Mouse (Mus musculus): ENCODE results near the gene Plcd1.

The Plcd1 gene

DNA sequence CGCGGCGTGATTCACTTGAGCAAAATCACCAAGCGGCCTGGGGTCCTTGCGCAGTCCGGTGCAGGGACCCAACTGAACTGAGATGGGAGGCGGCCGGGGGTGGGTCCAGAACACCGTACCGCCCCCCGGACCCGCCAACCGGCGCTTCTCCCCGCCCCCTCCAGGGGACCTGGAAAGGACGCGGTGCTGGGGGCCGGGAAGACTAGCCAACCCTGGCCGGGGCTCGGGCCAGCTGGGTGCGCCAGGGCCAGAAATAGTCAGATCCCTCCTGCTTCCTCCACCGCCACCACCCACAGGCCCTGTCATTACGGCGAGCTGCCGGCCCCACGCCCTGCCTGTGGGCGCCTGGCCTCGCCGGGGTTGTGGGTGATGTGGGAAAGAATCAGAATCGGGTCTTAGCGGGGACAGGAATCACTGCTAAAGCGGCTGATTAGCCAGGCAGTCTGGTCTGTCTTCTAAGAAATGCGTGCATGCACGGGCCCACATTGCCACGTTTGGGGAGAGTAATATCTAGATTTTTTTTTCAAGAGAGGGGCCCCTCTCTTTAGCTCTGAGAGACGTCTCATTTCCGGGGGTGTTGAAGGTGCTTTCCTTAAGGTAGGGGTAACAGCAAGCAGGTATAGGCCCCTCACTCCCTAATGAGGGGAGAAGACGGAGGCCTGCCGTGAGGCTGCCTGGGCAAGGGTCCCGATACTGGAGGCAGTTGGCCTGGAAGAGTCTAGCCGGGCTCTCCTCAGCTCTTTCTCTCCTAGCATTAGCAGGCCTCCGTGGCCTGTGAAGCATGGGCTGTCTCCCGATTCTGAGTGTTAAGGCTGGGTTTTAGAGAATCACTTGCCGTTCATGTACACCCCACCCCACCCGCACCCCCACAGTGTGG, at the start of gene Plcd1:
Plcd1 (minus strand) TSS at position 84 of the 877 bp plus-strand sequence.
- peak; percentile 73 for DNase-seq (ENCODE audit: low read depth)

DNA sequence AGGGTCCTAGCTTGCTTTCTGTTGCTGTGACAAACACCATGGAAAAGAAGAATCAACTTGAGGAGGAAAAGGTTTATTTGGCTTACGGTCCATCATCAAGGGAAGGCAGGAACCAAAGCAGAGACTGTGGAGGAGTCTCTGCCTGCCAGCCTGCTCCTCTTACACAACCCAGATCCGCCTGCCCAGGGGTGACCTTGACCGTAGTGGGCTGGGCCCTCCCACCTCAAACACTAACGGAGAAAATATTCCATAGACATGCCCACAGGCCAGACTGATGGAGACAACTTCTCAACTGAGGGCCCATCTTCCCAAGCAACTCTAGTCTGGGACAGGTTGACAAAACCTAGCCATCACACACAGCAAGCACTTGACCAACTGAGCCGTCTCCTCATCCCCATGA, 48.8 kb upstream of the Plcd1 start:
- DNase-seq (ENCODE audit: low read depth), result no peak

DNA sequence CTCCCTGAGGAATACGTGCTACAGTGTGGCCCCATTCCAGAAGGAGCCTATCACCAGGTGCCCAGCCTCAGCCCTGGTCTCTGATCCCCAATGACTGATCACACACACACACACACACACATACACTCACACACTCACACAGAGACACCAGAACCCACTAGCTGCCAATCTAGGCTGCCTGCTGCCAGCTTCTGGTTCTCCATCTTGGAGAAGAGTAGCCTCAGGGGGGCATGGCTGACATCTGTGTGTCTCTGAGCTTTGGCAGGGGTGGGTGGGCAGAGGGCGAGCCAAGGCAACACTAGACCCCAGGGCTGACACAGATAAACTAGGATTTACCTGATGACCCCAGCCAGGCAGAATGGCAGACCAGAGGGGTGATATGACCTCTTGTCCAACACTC, 45.5 kb upstream of the Plcd1 start:
- DNase-seq (ENCODE audit: low read depth), result no peak

DNA sequence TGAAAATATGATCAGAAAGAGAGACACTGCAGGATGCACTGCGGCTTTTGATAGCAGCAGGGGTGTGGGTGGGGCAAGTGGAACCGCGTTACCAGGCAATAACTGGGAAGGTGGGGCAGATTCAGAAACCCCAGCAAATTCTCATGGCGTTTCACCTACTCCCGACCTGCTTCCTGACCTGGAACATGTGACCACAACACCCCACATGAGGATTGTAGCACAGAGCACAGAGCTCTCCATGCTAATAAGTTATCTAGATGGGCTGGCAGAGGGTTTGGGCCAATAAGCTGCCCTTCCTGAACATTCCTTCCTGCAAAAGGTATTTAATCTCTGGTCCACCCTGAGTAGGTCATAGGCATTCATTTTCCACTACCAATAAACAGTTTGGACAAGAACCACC, 37.4 kb upstream of the Plcd1 start:
- DNase-seq (ENCODE audit: low read depth), result no peak

DNA sequence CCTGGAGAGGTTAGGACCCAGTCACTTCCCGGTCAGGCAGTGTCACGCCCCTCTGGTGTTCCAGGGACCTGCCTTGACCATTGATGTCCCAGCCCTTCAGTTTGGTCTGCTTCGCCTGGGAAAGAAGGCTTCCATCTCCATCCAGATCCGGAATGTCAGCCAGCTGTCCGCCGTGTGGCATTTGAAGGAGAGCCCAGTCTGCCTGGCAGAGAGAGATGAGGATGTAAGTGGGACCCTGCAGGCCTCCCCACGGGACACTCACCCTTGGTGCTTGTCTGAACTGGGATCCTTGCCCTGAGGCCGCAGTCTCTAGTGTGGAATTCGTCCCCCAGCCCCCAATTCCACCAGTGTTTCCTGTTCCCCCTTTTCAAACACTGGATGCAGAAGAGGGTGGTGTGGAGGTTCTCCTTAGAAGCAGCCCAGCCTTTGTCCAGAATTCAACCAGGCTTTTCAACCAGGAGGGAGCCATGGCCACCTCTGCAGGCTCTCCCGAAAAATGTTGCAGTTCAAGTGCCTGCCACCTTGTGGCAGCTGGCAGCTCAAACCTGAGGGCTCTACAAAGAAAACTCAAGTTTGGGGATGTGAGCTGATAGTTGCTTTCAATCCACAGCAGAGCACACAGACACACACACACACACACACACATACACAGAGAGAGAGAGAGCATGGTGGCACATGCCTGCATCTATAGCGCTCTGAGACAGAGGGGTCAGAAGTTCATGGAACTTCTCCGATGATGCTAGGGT, 35.3 kb upstream of the Plcd1 start:
- no peak for DNase-seq (ENCODE audit: low read depth)

DNA sequence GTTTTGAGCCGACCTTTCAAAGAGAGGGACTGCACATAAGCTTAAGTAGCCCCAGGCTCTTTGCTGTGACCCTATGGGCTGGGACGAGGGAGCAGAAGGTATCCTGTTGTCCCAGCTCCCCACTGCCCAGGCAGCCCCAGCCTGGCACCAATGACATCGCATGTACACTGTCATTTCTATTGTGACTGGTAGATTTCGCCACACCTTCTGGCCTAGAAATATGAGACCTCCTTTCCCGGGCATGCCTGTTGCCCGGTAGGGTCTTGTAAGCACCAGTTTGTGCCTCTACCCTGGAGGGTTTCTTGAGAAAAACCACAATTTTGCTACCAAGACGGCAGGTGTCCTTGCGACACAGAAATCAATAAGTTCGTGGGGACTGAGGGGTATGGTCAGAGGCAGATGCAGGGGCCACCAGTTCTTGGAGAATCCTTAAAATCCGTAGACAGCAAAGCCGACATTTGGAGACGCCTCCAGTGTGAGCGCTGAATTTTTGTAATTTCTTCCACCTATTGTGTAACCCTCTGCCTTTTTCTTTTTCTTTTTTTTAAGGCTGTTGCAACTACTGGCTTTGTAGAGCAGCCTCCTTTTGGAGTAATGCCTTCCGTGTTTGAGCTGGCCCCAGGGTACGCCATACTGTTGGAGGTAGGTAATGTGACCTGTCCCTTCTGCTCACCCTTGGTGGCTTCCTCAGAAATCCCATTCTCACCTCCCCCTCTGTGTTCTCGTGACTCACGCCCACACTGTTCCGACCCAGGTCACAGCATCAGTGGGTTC, 29.5 kb upstream of the Plcd1 start:
- DNase-seq (ENCODE audit: low read depth), result no peak

DNA sequence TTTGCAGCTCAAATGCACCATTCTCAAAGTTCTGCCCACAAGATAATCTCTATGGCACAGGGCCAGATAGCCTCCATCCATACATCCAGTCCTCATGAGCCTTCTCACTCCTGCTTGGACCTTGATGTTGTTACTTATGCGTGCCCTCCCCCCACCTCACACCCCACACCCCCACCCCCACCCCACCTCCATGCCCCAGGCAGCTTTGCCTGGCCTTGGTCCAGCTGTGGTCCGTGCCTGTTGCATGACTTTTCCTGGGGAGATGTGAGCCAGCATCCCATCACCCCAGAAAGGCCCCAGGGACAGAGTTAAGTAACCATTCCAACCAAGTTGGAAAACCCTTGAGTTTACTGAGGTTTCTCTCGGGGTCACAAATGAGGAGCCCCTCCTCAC, 26.9 kb upstream of the Plcd1 start:
- no peak for DNase-seq (ENCODE audit: low read depth)

DNA sequence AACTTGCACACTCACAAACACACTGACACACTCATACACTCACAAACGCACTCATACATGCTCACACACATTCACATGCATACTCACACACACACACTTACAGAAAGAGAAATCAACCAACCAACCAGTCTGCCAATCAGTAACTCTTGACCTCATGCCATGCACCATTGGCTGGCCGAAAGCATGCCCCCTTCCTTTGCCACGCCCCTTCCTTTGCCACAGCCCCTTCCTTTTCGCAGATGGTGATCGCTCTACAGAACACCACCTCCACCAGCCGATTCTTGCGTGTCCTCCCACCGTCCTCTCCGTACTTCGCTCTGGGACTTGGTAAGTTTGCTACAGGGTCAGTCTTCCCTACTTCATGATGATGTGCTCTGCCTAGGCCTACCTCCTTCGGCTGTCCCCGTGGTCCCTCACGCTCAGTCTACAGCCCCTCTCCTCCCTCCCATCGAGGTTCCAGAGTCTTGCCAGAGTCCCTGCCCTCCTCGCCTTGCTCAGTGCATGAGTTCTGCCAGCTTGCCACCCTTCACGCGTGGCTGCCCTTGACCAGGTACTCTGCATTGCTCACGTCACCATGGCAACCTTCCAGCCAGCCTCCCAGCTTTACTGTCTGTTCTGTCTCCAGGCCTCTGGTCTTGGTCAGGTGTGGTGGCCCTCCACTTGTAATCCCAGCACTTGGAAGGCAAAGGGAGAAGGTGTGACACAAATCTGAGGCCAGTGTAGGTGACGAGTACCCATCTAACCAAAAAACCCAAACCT, 26.3 kb upstream of the Plcd1 start:
- DNase-seq (ENCODE audit: low read depth), result no peak

DNA sequence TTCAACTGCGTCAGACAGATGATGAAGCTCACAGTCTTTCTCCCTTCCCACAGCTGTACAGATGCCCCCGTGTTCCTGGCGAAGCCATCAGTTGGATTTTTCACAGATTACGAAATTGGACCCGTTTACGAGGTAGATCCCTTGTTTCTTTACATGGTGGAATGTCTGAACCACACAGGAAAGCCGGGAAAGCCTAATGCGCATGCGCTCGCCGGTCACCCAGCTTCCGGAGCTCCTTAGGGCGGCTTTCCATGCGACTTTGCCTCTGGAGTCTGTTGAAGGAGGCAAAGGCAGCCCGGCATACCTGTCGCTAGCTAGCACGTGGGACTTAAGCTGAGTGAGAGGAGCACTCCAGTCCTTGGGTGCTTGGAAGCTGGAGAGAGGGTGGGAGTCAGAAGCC, 21.6 kb upstream of the Plcd1 start:
- DNase-seq (ENCODE audit: low read depth), result no peak

DNA sequence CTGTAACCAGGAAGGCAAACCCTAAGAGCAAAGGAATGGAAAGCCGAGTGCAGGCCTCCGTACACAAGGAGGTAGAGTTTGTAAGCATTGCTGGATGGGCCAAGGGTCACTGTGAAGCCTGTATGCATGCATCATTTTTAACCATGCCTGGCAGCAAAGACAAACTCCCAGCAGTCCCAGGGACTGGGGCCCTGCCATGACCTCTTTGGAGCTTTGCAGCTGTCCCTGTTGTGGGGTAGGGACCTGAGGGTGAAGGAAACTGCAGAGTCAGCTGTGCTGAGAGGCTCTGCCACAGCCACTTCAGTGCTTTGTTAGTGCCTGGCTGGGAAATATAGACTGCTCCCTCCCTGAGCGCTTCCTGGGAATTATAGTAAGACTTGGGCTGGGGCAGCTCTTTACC, 17.3 kb upstream of the Plcd1 start:
- DNase-seq (ENCODE audit: low read depth), result no peak

DNA sequence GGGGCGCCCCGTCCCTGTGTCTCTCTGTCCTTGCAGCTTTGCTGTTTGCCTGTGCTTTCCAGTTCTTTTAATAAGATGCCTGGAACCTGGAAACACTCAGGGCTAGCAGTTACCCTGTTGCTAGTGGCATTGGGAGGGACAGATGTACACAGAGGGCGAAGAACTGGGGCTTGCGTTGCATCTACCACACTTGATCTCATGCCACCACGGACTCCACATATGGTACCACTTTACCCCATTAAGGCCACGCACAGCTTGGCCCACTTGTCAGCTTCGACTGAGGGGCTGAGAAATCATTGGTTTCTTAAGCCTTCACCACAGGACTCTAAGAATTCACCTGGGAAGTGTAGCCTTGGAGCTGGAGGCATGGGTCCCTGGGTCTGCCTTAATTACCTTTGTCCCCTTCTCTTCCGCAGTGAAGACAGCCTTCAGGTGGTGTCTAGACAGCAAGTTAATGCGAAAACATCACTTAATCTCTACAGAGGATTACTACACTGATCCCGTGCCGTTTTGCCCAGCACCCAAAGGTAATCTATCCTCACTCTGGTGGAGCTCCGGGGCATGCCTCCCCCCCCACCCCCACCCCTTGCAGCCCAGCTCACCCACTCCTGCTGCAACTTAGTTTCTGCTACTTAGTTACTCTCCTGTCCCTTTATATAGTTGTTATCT, 16.5 kb upstream of the Plcd1 start:
- no peak for DNase-seq (ENCODE audit: low read depth)

DNA sequence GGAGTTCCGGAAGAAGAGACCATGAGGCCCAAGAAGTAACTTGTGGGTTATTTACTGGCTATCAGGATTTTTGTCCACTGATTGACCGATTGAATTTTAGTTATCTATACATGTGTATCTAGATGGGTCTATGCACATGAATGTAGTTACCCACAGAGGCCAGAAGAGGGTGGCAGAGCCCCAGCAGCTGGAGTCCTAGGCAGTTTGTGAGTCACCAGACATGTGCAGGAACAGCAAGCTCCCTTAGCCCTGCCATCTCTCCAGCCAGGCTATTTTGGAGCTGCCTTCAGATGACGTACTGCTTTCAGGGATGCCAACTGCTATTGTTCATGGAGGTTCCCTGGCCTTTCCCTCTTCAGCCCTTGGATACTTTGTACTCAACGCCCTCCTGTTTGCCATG, 14.3 kb upstream of the Plcd1 start:
- DNase-seq (ENCODE audit: low read depth), result no peak

DNA sequence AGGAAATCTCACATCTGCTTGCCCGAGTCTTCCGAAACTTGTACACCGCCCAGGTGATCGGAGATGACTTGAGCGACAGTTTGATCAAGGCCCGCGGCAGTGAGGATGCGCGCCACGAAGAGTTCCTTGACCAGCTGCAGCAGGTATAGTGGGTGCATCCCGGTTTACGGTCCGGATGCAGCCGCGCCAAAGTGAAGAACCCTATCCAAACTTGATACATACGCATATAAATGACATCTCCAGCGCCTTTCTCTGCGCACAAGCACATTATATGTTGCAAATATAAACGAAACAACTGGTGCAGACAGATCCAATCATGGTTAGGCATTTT, 9.4 kb upstream of the Plcd1 start:
- no peak for DNase-seq (ENCODE audit: low read depth)

DNA sequence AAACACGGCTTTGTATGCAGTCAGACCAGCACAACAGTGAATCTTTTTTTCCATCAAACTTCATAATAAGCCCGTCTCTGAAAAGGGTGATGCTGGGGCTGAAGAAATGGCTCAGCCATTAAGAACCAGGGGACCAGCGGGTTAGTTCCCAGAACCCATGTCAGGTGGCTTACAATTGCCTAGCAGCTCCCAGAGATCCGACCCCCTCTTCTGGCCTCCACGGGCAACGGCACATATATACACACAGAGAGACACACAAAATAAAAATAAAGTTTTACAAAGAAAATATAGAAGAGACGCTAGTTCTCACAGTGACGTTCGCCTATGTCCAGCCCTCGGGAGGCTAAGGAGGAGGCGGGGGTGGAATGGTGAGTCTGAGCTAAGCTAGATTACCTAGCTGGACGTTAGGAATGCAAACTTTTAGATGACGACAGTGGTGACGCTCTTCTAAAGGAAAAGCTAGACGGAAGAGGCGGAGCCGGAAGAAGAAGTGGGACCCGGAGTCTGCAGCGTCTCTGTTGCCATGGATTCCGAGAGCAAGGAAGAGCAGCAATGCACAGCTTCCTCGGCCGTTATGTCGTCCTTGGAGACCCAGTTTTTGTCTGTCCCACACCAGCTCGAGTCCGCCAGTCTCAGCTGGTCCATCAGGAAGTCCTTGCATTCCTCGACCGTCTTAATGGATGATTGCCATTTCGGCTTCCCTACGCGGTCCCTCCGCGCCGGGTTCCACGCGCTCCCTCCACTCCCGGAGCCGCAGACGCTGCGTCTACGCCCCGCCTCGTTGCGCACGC, 8.9 kb upstream of the Plcd1 start, which contains the start of gene Dlec1:
Dlec1 (plus strand) TSS at position 487 of the 791 bp plus-strand sequence.
- DNase-seq (ENCODE audit: low read depth), result peak; percentile 71

DNA sequence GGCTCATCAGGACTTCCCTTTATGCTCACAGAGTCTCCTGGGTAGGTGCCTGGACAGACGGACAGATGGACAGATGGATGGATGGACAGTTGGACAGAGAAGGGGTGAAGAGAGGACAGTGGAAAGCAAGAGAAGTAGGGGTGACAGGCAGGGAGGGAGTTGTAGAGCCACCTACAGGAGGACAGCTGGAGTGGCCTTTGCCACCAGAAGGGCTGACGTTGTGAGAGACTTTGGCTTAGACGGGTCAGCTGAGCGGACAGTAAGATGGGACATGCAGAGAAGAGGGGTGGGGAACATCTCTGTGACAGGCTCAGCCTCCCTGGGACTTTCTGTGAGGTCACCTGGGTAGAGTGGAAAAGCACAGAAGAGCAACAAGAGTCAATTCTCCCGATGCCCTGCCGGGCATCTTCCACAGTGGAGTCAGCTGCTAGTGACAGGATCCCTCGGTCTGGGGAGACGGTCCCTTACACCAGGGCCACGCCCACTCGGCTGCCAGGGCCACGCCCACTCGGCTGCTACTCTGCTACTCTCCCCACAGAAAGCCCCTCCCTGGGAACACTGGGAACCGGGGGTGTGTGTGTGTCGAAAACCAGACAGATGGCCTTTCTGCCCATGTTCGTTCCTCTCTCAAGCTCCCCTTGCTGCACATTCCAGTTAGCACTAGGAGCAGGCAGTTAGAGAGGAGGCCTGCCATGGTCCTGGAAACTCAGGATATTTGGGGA, 7.0 kb upstream of the Plcd1 start:
- no peak for DNase-seq (ENCODE audit: low read depth)

DNA sequence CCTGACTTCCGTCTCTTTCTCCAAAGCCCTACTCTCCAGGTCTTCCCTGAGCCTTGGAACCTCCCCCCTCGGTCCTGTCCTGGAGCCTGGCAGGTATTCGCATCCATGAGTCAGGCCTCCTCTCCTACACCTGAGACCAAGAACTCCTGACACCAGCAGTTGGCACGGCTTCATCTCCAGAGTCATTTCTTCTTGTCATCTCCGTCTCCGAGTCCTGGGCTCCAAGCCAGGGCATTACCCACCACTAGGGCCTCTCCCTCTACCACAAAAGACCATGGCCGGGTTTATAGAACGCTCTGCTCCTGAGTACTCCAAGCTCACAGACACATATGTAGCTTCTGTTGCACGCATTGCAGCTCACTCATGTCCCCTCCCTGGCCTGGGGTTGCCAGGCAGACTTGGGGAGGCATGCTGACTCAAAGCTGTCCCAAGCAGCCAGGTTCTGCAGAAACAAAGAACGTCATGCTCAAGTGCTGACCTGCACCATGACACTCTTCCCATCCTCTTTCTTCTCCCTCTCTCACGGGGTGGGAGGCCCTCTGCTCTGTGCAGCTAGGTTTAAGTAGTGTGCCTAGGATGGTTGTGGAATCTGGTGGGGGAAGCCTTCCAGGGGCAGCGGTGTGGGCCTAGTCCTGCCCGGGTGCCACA, 1.3 kb upstream of the Plcd1 start:
- DNase-seq (ENCODE audit: low read depth), result no peak

DNA sequence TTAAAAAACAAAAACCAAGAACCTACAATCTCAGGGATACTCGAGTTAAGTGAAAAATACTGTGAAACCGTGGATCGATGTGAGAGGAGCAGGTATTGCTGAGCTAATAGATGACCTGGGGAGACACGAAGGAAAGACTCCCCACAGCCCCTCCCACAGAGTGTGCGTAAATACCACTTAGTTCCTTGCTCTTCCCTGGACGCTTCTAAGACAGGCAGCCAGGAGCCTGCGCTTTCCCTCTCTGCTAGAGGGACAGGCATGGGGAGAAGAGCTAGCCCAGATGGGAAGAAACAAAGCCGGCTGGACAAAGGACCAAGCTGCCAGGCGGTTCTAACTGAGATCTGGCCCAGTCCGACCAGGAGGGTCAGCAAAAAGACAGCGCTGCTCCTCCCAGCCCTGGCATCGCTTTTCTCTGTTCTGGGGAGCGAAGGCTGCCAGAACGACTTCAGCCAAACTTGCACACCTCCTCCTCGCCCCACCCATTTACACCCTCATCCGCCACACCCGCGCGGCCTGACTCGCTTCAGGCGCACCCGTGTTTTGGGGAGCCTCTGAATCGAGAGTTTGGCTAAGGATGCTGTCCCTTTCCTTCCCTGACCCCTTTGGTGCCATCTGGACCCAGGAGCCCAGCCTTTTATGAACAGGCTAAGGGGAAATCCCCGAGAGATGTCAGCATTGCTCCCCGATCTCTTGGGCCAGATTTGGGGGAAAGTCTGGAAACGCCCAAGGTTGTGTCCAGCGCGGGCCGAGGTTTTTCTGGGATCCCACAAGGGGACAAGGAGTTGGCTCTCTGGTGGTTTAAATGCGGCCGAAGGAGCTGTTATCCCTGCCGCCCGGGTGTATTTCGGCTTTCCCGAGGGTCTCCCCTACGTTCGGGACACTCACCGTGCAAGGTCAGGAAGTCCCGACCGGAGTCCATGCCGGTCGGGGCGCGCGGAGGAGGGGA, 556 bp downstream of the Plcd1 start:
- no peak for DNase-seq (ENCODE audit: low read depth)
